Mouse (Mus musculus) intestine, postnatal 0 days (tissue): ENCODE data around the gene Ntn4. TPM values are rescaled to one million over a fixed set of nuclear protein-coding genes. Genes with fewer than 3 reads are reported as not detected.

Source experiments
- ATAC-seq: fragments of 200-750 bp; cut with Nextera tagmentation; 2 replicates; pipeline ENCODE4 v1.8.0; 2017; ENCODE audit warnings: mild to moderate bottlenecking, moderate TSS enrichment, moderate library complexity
- H3K27ac ChIP-seq: fragments of 300-500 bp; sonication (generic); 2 replicates; pipeline ENCODE4 v1.5.1; 2014; ENCODE audit warnings: mild to moderate bottlenecking, low read depth, low read length, moderate library complexity
- H3K27me3 ChIP-seq: fragments of 300-500 bp; sonication (generic); replicated peaks from 2 replicates; pipeline ENCODE4 v1.6.1; 2014; ENCODE audit warnings: low read length, mixed read lengths; ENCODE audit not compliant: control insufficient read depth, insufficient read depth
- H3K36me3 ChIP-seq: fragments of 300-500 bp; sonication (generic); 2 replicates; pipeline ENCODE4 v1.6.1; 2014; ENCODE audit warnings: mild to moderate bottlenecking, moderate library complexity; ENCODE audit not compliant: control insufficient read depth, insufficient read depth
- H3K4me1 ChIP-seq: fragments of 300-500 bp; sonication (generic); replicated peaks from 2 replicates; pipeline ENCODE4 v1.6.1; 2014; ENCODE audit warnings: antibody characterized with exemption, low read length, mixed read lengths; ENCODE audit not compliant: control insufficient read depth, insufficient read depth
- H3K4me2 ChIP-seq: fragments of 300-500 bp; sonication (generic); replicated peaks from 2 replicates; pipeline ENCODE4 v1.6.1; 2014; ENCODE audit warnings: low read depth, mild to moderate bottlenecking, moderate library complexity
- H3K4me3 ChIP-seq: fragments of 300-500 bp; sonication (generic); 2 replicates; pipeline ENCODE4 v1.5.1; 2014; ENCODE audit warnings: low read depth, low read length
- H3K9ac ChIP-seq: fragments of 300-500 bp; sonication (generic); 2 replicates; pipeline ENCODE4 v1.6.1; 2014; ENCODE audit warnings: mild to moderate bottlenecking, low read depth, low read length
- H3K9me3 ChIP-seq: fragments of 300-500 bp; sonication (generic); 2 replicates; pipeline ENCODE4 v1.6.1; 2016; ENCODE audit warnings: mixed run types; ENCODE audit not compliant: control insufficient read depth
- CTCF ChIP-seq: sonication (generic); IDR thresholded peaks from 2 replicates; pipeline ENCODE4 v1.5.1; 2016; ENCODE audit warnings: low read depth, mild to moderate bottlenecking, control low read depth, antibody characterized with exemption, moderate library complexity
- WGBS: fragments of 180-500 bp; shearing (Covaris S2); extraction: QIAGEN DNeasy Blood & Tissue Kit; methylation state at CpG from one replicate; pipeline ENCODE4 v1.1.7; 2014; 5-methylcytosine and 5-hydroxymethylcytosine counted together
- polyA plus RNA-seq: library from polyadenylated mRNA; unstranded; fragments of >200 nt; fragmentation: Nextera tagmentation; extraction: Ambion mirVana; gene quantifications from 2 replicates; pipeline ENCODE4 v1.2.1, GENCODE M21; 2015

The Ntn4 gene
- polyA plus RNA-seq, result 0.10 and 0.25 TPM in 2 replicates

DNA sequence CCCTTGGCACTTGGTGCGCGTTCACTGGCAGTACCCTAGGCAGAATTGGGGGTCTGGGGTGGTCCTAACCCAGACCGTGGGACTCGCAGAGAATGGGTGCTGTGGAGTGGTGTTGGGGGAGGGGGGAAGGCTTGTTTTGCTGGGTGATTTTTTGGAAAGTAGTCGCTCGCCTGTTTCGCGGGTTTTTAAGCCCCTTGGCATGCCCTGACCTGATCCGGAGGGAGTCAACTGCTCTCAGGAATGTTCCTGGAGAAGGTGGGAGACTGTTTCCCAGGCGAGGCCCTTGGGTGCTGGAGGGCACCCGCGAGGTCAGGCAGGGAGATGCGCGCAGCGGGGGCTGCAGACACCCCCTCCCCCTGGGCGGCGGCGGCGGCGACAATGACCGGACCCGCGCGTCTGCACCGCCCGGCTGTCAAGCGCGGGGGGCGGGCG lies at the start of gene Ntn4:
Gene Ntn4, plus strand, starts transcription at position 161 of the 432 bp plus-strand sequence.
- peaks cover 30% of the 10 kb centered on the region; the same call in 1 of the 2 replicates for H3K27me3 ChIP-seq
- no peak for TF ChIP-seq CTCF
- ATAC-seq, result peak; percentile 19; the same call in 1 of the 2 replicates
- H3K27ac ChIP-seq, result no peak within 1 kb of the TSS
- H3K9ac ChIP-seq, result peak within 1 kb of the TSS; percentile 55
- peak within 1 kb of the TSS; percentile 100 for H3K4me2 ChIP-seq
- H3K36me3 ChIP-seq, result no peaks in the 10 kb centered on the region
- H3K9me3 ChIP-seq, result no peaks in the 10 kb centered on the region
- H3K4me3 ChIP-seq, result peak within 1 kb of the TSS; percentile 74
- WGBS, result 6% methylated on average over 29 of the region's 30 CpGs
- 0 out of 2 replicates have a peak, but pooled peaks cover 8% of the 10 kb centered on the region for H3K4me1 ChIP-seq

DNA sequence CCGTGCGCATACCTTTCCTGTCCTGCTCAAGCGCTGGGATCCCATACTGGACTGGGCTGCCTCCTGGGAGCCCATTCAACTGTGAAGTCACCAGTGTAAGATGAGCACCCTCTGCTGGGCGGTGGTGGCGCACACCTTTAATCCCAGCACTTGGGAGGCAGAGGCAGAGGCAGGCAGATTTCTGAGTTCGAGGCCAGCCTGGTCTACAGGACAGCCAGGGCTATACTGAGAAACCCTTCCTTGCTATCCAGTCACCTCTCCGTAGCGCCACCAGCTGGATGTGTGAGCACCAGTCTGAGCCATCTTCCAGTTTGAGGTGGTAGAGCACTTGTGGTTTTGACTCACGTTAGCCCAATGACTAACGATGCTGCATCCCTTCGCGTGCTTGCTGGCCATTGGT lies 48.0 kb upstream of the Ntn4 start:
- peak; percentile 60 for TF ChIP-seq CTCF
- H3K4me3 ChIP-seq, result no peak overlapping the region
- WGBS, result 53% methylated on average over 12 of the region's 12 CpGs
- H3K9ac ChIP-seq, result no peak overlapping the region
- no peaks in the 10 kb centered on the region; the same call in 1 of the 2 replicates for H3K4me1 ChIP-seq
- no peak for ATAC-seq
- no peak overlapping the region for H3K27ac ChIP-seq
- H3K27me3 ChIP-seq, result no peaks in the 10 kb centered on the region
- no peak overlapping the region for H3K4me2 ChIP-seq
- no peaks in the 10 kb centered on the region for H3K9me3 ChIP-seq
- H3K36me3 ChIP-seq, result no peaks in the 10 kb centered on the region

DNA sequence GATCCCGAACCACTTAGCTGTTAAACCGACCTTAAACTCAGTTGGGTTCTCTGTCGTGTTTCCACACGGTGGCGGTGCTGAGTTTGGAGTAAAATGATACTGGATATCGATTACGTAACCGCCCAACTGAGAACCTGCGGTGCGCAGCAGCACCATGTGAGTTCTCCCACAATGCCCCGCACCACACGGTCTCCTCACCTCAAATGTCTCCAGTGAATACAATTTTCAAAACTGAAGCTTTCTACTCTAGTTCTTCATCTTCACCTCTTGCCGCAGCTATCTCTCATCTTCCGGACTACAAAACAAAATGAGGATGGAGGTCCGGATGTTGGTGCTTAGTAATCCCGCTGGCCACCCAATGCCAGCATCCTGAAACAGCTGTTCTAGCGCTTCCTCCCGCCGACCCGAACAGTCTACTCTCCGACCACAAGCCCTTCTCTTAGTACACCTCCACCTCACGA lies 46.4 kb upstream of the Ntn4 start:
- H3K27me3 ChIP-seq, result no peaks in the 10 kb centered on the region
- 2% methylated on average over 22 of the region's 22 CpGs for WGBS
- 0 out of 2 replicates have a peak, but pooled peaks have one; percentile 34 for ATAC-seq
- H3K4me2 ChIP-seq, result peak overlapping the region; percentile 61
- H3K36me3 ChIP-seq, result no peaks in the 10 kb centered on the region
- H3K9me3 ChIP-seq, result no peaks in the 10 kb centered on the region
- no peaks in the 10 kb centered on the region for H3K4me1 ChIP-seq
- no peak overlapping the region for H3K9ac ChIP-seq
- peak overlapping the region; percentile 33 for H3K4me3 ChIP-seq
- H3K27ac ChIP-seq, result no peak overlapping the region
- peak; percentile 90 for TF ChIP-seq CTCF

DNA sequence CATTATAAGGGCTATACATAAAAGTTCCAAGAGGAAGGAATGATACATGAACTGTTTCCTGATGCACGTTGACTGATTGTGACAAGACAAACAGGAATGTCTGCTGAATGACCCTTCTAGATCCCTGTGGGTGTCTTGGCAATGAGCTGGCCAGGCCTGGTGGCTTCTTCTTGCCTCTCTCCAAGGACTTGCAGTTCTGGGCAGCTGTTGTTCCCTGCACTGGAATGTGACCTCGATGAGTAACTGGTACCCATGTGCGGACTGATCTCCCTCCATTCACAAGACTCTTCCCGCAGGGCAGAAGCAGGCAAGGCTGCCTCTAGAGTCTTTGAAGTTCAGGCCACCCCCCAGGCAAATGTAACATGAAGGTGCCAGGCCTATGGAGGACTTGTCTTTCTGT lies 44.6 kb upstream of the Ntn4 start:
- Histone ChIP-seq H3K36me3 (no peaks in the 10 kb centered on the region), H3K27ac (no peak overlapping the region), H3K4me1 (no peaks in the 10 kb centered on the region), H3K9me3 (no peaks in the 10 kb centered on the region), H3K9ac (no peak overlapping the region), H3K27me3 (no peaks in the 10 kb centered on the region), H3K4me3 (no peak overlapping the region), H3K4me2 (no peak overlapping the region)
- TF ChIP-seq CTCF, result no peak
- no peak for ATAC-seq
- 55% methylated on average over 4 of the region's 4 CpGs for WGBS

DNA sequence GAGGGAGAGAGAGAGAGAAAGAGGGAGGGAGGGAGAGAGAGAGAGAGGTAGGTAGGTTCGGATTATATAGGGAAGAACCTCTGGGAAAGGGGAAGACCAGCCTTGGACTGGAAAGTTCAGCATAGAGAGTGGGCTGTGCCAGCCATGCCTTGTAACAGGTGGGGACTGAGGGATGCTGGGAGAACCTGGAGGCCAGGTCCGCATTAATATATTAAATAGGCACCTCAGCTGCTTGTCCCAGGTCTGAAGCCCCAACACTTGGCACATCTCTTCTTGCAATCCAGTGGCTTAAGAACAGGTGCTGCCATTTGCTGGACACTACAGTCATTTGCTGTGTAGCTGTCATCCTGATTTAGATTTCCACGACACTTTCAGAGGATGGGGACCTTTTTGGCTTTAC lies 43.8 kb upstream of the Ntn4 start:
- Histone ChIP-seq H3K4me1 (no peaks in the 10 kb centered on the region), H3K36me3 (no peaks in the 10 kb centered on the region), H3K27me3 (no peaks in the 10 kb centered on the region), H3K9me3 (no peaks in the 10 kb centered on the region), H3K27ac (no peak overlapping the region), H3K4me2 (no peak overlapping the region), H3K4me3 (no peak overlapping the region), H3K9ac (no peak overlapping the region)
- 73% methylated on average over 3 of the region's 3 CpGs for WGBS
- no peak for ATAC-seq
- no peak for TF ChIP-seq CTCF

DNA sequence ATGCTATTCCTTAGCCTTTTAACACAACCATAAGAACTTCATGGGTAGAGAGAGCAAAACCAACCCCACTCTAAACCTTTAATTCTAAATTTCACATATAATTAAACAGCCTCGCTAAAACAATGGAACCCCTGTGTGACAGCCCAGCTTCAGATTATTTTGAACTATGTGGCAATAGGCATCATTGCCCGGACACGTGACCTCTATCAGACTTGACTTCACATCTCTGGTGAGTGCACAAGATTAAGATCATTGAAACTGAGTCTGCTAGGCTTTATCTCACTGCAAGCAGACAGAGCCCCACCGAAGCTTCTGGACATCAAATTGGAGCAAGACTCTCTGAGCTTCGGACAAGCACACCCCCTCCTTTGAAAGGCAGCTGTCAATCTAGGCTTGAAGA lies 38.2 kb upstream of the Ntn4 start:
- Histone ChIP-seq H3K27me3 (no peaks in the 10 kb centered on the region), H3K4me1 (no peaks in the 10 kb centered on the region), H3K4me2 (no peak overlapping the region), H3K9ac (no peak overlapping the region), H3K4me3 (no peak overlapping the region), H3K27ac (no peak overlapping the region), H3K36me3 (no peaks in the 10 kb centered on the region), H3K9me3 (no peaks in the 10 kb centered on the region)
- TF ChIP-seq CTCF, result no peak
- WGBS, result 84% methylated on average over 5 of the region's 5 CpGs
- ATAC-seq, result no peak

DNA sequence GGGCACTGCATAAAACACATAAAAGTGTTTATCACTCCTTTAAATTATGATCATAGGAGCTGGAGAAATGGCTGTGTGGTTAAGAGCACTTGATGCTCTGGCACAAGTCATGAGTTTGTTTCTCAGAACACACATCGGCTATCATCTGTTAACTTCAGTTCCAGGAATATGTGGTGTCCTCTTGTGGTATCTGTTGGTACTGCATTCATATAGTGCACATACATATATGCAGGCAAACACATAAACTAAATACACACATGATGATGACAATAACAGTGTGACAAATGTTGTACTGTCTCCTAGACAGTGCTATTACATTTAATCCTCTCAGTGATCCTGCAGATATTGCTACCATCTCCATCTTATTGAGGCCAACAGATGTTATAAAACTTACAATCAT lies 37.2 kb upstream of the Ntn4 start:
- Histone ChIP-seq H3K27me3 (no peaks in the 10 kb centered on the region), H3K36me3 (no peaks in the 10 kb centered on the region), H3K4me2 (no peak overlapping the region), H3K9me3 (no peaks in the 10 kb centered on the region), H3K9ac (no peak overlapping the region), H3K4me3 (no peak overlapping the region), H3K27ac (no peak overlapping the region), H3K4me1 (no peaks in the 10 kb centered on the region)
- WGBS, result 93% methylated on average over 1 of the region's 1 CpGs
- no peak for ATAC-seq
- TF ChIP-seq CTCF, result peak; percentile 36
